Comparison of ENCODE assay signal across 15 mouse cellular contexts in genomic region chr9:106469317-106469716, GRCm38 (mm10). TPM values are rescaled to one million over a fixed set of nuclear protein-coding genes. Genes with fewer than 3 reads are reported as not detected.
DNase-seq lines count a peak whose midpoint lies in the region; ATAC-seq and TF ChIP-seq lines count a peak whose summit lies in the region.
"Had no signal": no experiment of that assay in that cellular context is flagged by ENCODE, and none has a peak within 500 bp of the region (broad histone marks: within the 10 kb centered on the region; RNA-seq: fewer than 3 reads in every experiment).

No protein-coding gene starts in this region.

- H3K79me2 ChIP-seq in liver, adult 2 months (ENCODE audit: control insufficient read depth, insufficient read depth, low read length): no peaks in the 10 kb centered on the region

- H3K4me1 ChIP-seq in liver, adult 2 months (ENCODE audit: control insufficient read depth, insufficient read depth, low read length): peaks cover 2% of the 10 kb centered on the region; the same call in 1 of the 2 replicates
- H3K4me1 ChIP-seq in liver, embryonic 12.5 days: peaks cover 21% of the 10 kb centered on the region
- peaks cover 12% of the 10 kb centered on the region for H3K4me1 ChIP-seq in forebrain, embryonic 14.5 days (ENCODE audit: control insufficient read depth, insufficient read depth, low read length)

- no peak overlapping the region for H3K4me2 ChIP-seq in liver, embryonic 12.5 days
- H3K4me2 ChIP-seq in forebrain, embryonic 14.5 days (ENCODE audit: low read length): no peak overlapping the region
- H3K4me2 ChIP-seq: limb, embryonic 12.5 days had no signal

- TF ChIP-seq POLR2A in liver, adult 2 months (IDR thresholded peaks at IDR 0.05; ENCODE audit: extremely low read depth, insufficient read depth, low read length): no peak

- H3K9me3 ChIP-seq in liver, embryonic 12.5 days (replicated peaks): no peaks in the 10 kb centered on the region
- H3K9me3 ChIP-seq in forebrain, embryonic 14.5 days (replicated peaks; ENCODE audit: control insufficient read depth, low read length): no peaks in the 10 kb centered on the region
- H3K9me3 ChIP-seq: limb, embryonic 12.5 days had no signal

- WGBS in liver, adult 2 months: 37% methylated on average over 6 of the region's 6 CpGs
- WGBS in liver, embryonic 12.5 days (ENCODE audit: insufficient replicate concordance): 40% methylated on average over 6 of the region's 6 CpGs
- 80% methylated on average over 6 of the region's 6 CpGs for WGBS in forebrain, embryonic 14.5 days

- H3K4me3 ChIP-seq in liver, adult 2 months (ENCODE audit: insufficient read depth, low read depth, low read length): no peak overlapping the region
- no peak overlapping the region for H3K4me3 ChIP-seq in liver, embryonic 12.5 days
- no peak overlapping the region for H3K4me3 ChIP-seq in forebrain, embryonic 14.5 days (ENCODE audit: low read depth, low read length)
- H3K4me3 ChIP-seq: limb, embryonic 12.5 days had no signal

- TF ChIP-seq CTCF in liver, adult 2 months (IDR thresholded peaks at IDR 0.05; ENCODE audit: low read depth, low read length): peak; percentile 56

- no peaks in the 10 kb centered on the region for H3K36me3 ChIP-seq in liver, adult 2 months (ENCODE audit: control insufficient read depth, insufficient read depth, low read length)
- no peaks in the 10 kb centered on the region for H3K36me3 ChIP-seq in liver, embryonic 12.5 days
- H3K36me3 ChIP-seq in splenic B cell, adult 2 months (ENCODE audit: control insufficient read depth, insufficient read depth, low read length, poor library complexity, severe bottlenecking): peaks cover 4% of the 10 kb centered on the region; the same call in 1 of the 2 replicates
- peaks cover 2% of the 10 kb centered on the region for H3K36me3 ChIP-seq in forebrain, embryonic 14.5 days (ENCODE audit: control insufficient read depth, insufficient read depth, low read length)

- no peak for ATAC-seq in liver, embryonic 12.5 days
- ATAC-seq in frontal cortex, adult (ENCODE audit: low TSS enrichment): no peak
- no peak for ATAC-seq in forebrain, embryonic 14.5 days
- ATAC-seq: forebrain, embryonic 16.5 days had no signal

- H3K27ac ChIP-seq in liver, adult 2 months (replicated peaks; ENCODE audit: insufficient read depth, low read depth, low read length): no peak overlapping the region
- H3K27ac ChIP-seq in liver, embryonic 12.5 days: no peak overlapping the region
- no peak overlapping the region for H3K27ac ChIP-seq in forebrain, embryonic 14.5 days (ENCODE audit: low read depth, low read length)
- H3K27ac ChIP-seq: limb, embryonic 12.5 days had no signal

- peak; percentile 3 to 16 for DNase-seq in cerebellum, adult 18-20 months
- DNase-seq in cerebellum, postnatal 10 days: no peak
- DNase-seq in liver, adult 2 months (ENCODE audit: extremely low read depth, low read depth, low spot score): peak; percentile 51
- peak; percentile 48 for DNase-seq in cerebellum, adult 9-10 months
- DNase-seq in splenic B cell, adult 2 months (ENCODE audit: low read depth, low spot score): peak; percentile 43
- DNase-seq in forebrain, embryonic 14.5 days (ENCODE audit: low spot score): no peak
- DNase-seq: adrenal gland, postnatal 25 days; B cell, adult 2 months; heart, adult 18-20 months; kidney, adult 8-10 months; lung, postnatal 36 days had no signal

- no peak overlapping the region for H3K9ac ChIP-seq in liver, adult 2 months (ENCODE audit: low read depth, low read length)
- no peak overlapping the region for H3K9ac ChIP-seq in liver, embryonic 12.5 days
- H3K9ac ChIP-seq in forebrain, embryonic 14.5 days (ENCODE audit: low read length): no peak overlapping the region
- H3K9ac ChIP-seq: limb, embryonic 12.5 days had no signal

- no peaks in the 10 kb centered on the region for H3K27me3 ChIP-seq in liver, adult 2 months (ENCODE audit: control insufficient read depth, insufficient read depth, low read length)
- peaks cover 39% of the 10 kb centered on the region for H3K27me3 ChIP-seq in liver, embryonic 12.5 days (replicated peaks)
- H3K27me3 ChIP-seq in splenic B cell, adult 2 months (ENCODE audit: control insufficient read depth, insufficient read depth, low read length, poor library complexity, severe bottlenecking): no peaks in the 10 kb centered on the region
- no peaks in the 10 kb centered on the region for H3K27me3 ChIP-seq in forebrain, embryonic 14.5 days (replicated peaks; ENCODE audit: control insufficient read depth, insufficient read depth, low read length)

RNA-seq across cellular contexts. Expression of gene Gpr62, which starts 3.6 kb away (rescaled TPM):
- not detected in 2 replicates for total RNA-seq in liver, adult 2 months (2014; rRNA removed)
- not detected in 2 replicates for polyA plus RNA-seq in liver, adult 2 months (2012; rRNA removed)
- 0.10 and 0.19 TPM in 2 replicates for polyA plus RNA-seq in liver, embryonic 12.5 days (2016; fragmentation: Nextera tagmentation; extraction: Ambion mirVana)
- polyA plus RNA-seq in forebrain, embryonic 14.5 days (2014; fragmentation: Nextera tagmentation; extraction: Ambion mirVana): 0.56 and 0.89 TPM in 2 replicates
- total RNA-seq: heart, adult 18-20 months had no signal

RNA-seq across cellular contexts. Expression of gene Rrp9, which starts 6.4 kb away (rescaled TPM):
- 7.8 and 9.3 TPM in 2 replicates for total RNA-seq in liver, adult 2 months (2014; rRNA removed)
- 12.4 and 16.0 TPM in 2 replicates for polyA plus RNA-seq in liver, adult 2 months (2012; rRNA removed)
- polyA plus RNA-seq in liver, embryonic 12.5 days (2016; fragmentation: Nextera tagmentation; extraction: Ambion mirVana): 54.6 and 58.0 TPM in 2 replicates
- polyA plus RNA-seq in forebrain, embryonic 14.5 days (2014; fragmentation: Nextera tagmentation; extraction: Ambion mirVana): 45.6 and 48.9 TPM in 2 replicates

RNA-seq across cellular contexts. Expression of gene Parp3, which starts 7.4 kb away (rescaled TPM):
- total RNA-seq in liver, adult 2 months (2014; rRNA removed): 14.0 and 19.4 TPM in 2 replicates
- polyA plus RNA-seq in liver, adult 2 months (2012; rRNA removed): 23.0 and 23.3 TPM in 2 replicates
- 1.5 and 1.7 TPM in 2 replicates for polyA plus RNA-seq in liver, embryonic 12.5 days (2016; fragmentation: Nextera tagmentation; extraction: Ambion mirVana)
- 0.63 and 0.72 TPM in 2 replicates for polyA plus RNA-seq in forebrain, embryonic 14.5 days (2014; fragmentation: Nextera tagmentation; extraction: Ambion mirVana)

RNA-seq across cellular contexts. Expression of gene Pcbp4, which starts 16.2 kb away (rescaled TPM):
- total RNA-seq in liver, adult 2 months (2014; rRNA removed): 15.9 and 22.2 TPM in 2 replicates
- 43.3 and 52.5 TPM in 2 replicates for polyA plus RNA-seq in liver, adult 2 months (2012; rRNA removed)
- polyA plus RNA-seq in liver, embryonic 12.5 days (2016; fragmentation: Nextera tagmentation; extraction: Ambion mirVana): 27.3 and 30.9 TPM in 2 replicates
- polyA plus RNA-seq in forebrain, embryonic 14.5 days (2014; fragmentation: Nextera tagmentation; extraction: Ambion mirVana): 199 and 226 TPM in 2 replicates

RNA-seq across cellular contexts. Expression of gene Abhd14a, which starts 21.8 kb away (rescaled TPM):
- total RNA-seq in liver, adult 2 months (2014; rRNA removed): 8.2 and 10.4 TPM in 2 replicates
- polyA plus RNA-seq in liver, adult 2 months (2012; rRNA removed): 22.7 and 24.4 TPM in 2 replicates
- 29.1 and 31.6 TPM in 2 replicates for polyA plus RNA-seq in liver, embryonic 12.5 days (2016; fragmentation: Nextera tagmentation; extraction: Ambion mirVana)
- polyA plus RNA-seq in forebrain, embryonic 14.5 days (2014; fragmentation: Nextera tagmentation; extraction: Ambion mirVana): 51.9 and 60.2 TPM in 2 replicates

Comparison
In these comparisons a context has a peak if more than half of its experiments do, and no peak if none do; other contexts are left out.
1. DNase-seq: peak in cerebellum, adult 18-20 months (2 of 2), liver, adult 2 months (single experiment), cerebellum, adult 9-10 months (single experiment) and splenic B cell, adult 2 months (single experiment); none in cerebellum, postnatal 10 days (0 of 2) and forebrain, embryonic 14.5 days (single experiment).